Mouse (Mus musculus): ENCODE measurements around the gene Ltn1.

Gene Ltn1

DNA sequence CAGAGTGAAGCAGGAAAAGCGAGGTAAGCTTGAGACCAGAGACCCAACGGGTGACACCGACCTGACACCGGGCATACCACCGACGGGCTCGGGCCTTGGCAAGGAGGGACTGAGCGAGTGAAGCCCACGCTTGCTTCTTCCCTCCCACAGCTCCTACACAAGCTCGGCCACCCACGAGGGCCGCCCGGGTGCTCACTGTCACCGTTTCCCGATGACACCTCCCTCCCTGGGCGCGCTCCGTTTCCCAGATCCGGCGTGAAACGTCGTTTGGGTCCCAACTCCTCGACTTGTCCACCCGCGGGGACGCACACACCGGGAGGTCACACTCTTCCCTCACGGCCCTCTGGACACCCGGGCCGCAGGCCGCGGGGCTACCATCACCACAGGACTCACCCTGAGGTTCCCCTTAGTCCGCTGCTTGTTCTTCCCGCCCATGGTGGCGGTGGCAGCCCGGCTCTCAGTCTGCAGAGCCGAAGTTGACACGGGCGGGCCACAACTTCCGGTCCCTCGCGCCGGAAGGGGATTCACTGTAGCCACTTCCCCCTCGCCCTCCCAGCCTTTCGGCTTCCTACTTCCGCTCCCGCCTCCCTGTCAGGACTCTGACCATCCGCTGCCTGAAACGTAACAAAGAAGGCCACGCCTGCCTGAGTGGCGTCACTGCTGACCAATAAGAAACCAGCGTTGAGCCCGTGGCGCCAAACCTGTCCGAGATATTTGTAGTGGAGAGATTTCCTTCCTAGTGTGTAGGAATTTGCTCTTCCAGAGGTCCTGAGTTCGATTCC is at the start of gene Ltn1:
Gene Ltn1, minus strand, starts transcription at position 580 of the 782 bp plus-strand sequence.
- DNase-seq (ENCODE audit: inconsistent ontology term) = peak; percentile 97

DNA sequence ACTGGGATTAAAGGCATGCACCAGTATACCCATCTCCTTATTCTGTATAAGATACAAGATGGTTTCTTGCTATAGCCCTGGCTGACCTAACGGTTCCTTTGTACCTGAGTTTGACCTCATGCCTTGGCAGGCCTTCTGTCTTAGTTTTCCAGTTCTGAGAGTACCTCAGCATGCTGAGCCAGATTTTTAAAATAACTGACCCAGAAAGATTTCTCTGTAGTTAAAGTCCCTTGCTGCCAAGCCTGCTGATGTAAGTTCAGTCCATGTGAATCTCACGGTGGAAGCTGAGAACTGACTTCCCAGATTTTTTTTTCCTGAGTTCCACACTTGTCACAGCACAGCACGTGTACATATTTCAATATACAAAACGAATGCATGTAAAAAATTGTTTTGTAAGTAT is 38.2 kb upstream of the Ltn1 start:
- no peak for DNase-seq (ENCODE audit: inconsistent ontology term)

DNA sequence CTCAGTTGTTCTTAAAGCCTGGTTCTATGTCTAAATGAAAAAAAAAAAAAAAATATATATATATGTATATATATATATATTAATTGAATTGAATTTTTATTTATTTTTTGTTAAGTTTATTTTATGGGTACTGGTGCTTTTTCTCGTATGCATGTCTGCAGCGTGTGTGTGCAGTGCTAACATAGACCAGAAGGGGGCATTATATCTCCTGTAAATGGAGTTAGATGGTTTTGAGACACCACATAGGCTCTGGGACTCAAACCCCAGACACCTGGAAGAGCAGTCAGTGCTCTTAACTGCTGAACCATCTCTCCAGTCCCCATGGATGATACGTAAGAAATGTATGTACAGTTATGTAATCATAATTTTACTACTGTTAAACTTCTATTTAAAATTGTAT is 26.3 kb upstream of the Ltn1 start:
- DNase-seq (ENCODE audit: inconsistent ontology term) = no peak

DNA sequence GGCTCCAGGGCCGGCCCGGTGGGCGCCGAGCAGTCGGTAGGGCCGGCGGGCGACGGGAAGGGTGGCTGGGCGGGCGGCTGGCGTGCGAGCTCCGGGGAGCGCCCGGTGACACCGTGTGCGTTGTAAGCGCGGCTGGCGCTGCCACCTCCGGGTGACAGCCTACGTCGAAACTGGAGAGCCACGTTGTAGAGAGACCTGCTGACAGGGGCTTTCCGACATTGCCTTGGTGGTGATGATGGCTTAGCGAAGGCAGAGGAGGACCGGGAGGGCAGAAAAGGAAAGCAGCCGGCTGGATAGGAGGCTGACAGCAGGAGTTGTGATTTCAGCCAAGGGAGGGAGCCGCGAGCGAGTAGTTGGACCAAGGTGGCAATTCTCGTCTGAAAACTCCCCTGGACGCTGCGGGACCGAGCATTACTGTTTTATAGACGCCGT is 22.8 kb upstream of the Ltn1 start:
- no peak for DNase-seq (ENCODE audit: inconsistent ontology term)

- DNase-seq (ENCODE audit: inconsistent ontology term) = peak; percentile 93
These were observed 22.2 kb upstream of the Ltn1 start, which contains the start of gene Usp16 for GRCm38 (mm10) chr16:87454419-87455179. Gene Usp16 (plus strand): TSS chr16:87454703.

DNA sequence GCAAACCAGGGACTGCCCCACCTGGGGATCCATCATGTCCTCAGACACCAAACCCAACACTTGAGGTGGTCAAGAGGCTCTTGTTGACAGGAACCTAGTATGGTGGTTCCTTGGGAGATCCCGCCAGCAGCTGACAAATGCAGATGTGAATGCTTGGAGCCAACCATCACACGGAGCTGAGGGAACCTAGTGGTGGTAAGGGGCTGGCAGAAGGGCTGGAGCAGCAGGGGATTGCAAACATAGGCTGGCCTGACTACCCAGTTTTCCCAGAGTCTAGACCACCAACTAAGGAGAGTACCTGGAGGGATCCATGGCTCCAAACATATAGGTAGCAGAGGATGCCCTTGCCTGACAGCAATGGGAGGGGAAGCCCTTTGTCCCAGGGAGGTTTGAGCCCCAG is 20.8 kb upstream of the Ltn1 start:
- no peak for DNase-seq (ENCODE audit: inconsistent ontology term)

GRCm38 (mm10) chr16:87445528-87445927 is 13.1 kb upstream of the Ltn1 start:
- no peak for DNase-seq (ENCODE audit: inconsistent ontology term)

- DNase-seq (ENCODE audit: inconsistent ontology term) = no peak
These were observed 12.7 kb upstream of the Ltn1 start for GRCm38 (mm10) chr16:87445110-87445509.

DNA sequence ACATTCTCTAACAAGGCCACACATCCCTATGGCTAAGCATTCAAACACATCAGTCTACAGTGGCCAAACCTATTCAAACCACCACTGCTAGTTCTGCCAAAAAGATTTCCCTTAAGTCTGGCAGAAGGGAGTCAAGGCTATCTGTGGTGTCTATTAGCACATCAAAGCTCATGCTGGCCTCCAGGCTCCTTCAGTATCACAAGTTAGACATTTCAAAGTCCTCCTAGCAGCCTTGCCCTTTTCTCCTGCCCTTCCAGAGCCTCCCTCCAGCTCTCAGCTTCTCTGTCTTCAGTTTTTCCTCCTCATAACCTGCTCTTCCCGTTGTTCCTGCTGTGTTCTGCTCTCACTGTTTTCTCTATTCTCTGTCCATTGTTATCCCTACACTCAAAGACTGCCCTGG is 11.7 kb upstream of the Ltn1 start:
- no peak for DNase-seq (ENCODE audit: inconsistent ontology term)

DNA sequence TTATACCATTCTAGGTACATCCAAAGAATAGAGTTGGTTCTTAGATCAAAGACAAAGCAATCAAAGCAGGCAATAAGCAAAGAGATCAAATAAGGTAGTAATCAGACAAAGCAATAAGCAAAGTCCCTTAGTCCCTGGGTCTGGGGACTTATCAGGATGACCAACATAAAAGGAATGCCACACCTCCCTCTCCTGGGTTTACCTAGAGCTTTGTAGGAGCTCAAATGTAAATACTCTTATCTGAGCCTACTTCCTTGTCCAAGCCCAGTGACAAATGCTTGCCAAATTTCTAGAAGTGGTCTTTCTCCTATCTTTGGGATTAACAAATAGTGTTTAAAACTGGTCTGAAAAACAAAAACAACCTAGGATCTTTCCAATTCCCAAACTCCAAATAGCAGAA is 10.8 kb upstream of the Ltn1 start:
- DNase-seq (ENCODE audit: inconsistent ontology term) = no peak

GRCm38 (mm10) chr16:87442291-87442690 is 9.9 kb upstream of the Ltn1 start:
- DNase-seq (ENCODE audit: inconsistent ontology term) = no peak

DNA sequence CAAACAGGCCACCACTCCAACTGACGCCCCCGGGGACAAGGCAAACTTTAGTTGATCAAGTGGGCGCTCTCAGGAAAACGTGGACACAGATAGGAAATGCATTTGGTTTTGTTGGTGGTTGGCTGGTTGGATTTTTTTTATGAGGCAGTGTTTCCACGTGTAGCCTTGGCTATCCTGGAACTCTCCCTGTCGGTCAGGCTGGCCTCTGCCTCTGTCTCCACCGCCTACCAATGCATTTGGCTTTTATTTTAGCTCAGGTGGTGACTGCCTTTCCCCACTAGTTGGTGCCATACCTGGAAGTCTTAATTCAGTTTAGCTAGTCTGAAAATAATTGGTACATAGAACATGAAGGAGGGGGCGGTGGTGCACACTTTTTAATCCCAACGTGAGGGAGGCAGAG is 8.7 kb upstream of the Ltn1 start:
- no peak for DNase-seq (ENCODE audit: inconsistent ontology term)

DNA sequence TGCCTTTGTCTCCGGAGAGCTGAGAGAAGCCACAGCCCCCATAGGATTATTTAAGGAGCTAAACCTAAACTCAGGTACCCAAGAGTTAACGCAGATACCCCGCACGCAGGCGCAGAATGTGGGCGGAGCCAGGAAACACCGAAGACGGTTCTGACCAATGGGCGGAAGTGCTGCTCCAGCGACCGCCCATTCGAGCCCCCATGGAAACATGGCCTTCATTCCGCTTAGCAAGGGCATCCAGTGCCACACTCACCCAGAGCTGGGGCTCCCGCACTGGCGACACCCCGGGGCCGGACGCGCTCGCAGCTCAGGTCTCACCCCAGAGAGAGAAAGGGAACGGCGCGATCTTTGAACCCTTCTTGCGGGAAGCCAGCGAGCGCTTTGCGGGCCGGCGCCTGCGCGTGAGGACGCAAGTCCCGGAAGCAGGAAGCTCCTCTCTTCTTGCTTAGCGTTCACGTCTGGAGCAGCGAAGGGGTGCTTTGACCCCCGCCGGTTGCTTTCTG is 7.8 kb upstream of the Ltn1 start, which contains the start of gene Rwdd2b:
Gene Rwdd2b, minus strand, starts transcription at position 390 of the 503 bp plus-strand sequence.
- peak; percentile 89 for DNase-seq (ENCODE audit: inconsistent ontology term)

GRCm38 (mm10) chr16:87438697-87439096 is 6.3 kb upstream of the Ltn1 start:
- DNase-seq (ENCODE audit: inconsistent ontology term) = no peak

DNA sequence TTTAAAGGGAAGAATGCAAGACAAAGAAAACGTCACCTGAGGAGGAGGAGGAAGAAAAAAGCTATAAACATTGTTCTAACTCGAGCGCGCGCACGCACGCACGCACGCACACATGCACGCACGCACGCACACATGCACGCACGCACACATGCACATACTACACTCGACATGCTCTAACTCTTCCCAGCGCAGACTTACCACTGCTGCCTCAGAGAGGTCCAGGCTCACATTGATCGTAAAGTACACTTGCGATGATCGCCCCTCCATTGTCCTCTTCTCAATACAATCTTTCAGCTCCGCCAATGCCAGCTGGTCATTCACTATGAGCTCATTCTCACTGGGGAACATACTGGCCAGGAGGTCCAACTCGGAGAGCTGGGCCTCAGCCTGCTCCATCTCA is 4.7 kb upstream of the Ltn1 start:
- DNase-seq (ENCODE audit: inconsistent ontology term) = no peak

DNA sequence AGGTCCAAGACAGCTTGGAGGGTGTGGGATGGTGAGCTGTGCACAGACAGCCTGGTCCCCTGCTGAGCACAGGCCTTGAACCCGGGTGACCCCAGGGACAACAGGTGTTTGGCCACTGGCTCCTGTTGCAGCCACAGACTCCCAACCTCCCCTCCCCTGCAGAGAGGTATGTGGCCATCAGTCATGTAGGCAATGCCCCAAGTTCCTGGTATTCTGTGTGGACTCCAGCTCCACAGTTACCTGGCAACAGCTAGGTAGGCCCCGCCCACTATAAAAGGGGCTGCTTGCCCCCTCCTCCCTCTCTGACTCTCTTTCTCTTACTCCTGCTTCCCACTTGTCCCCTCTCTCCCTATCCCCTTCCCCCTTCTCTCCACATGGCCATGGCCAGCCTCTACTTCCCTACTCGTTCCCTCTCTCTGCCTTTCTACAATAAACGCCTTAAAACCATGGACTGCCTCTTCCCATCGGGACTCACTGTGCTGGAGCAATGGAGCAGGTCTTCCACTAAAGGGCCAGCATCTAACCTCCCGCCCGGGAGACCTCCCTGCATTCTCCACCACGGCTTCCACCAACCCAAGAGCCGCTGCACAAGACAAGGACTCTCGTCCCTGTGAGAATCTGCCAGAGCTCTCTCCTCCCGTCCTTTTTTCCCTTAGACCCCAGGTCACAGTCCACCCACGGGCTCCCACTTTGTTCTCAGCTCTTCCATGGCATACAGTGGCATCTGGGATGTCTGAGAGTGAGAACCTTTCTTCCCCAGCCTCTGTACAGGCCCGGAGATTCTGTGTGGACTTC is 3.2 kb upstream of the Ltn1 start:
- no peak for DNase-seq (ENCODE audit: inconsistent ontology term)

DNA sequence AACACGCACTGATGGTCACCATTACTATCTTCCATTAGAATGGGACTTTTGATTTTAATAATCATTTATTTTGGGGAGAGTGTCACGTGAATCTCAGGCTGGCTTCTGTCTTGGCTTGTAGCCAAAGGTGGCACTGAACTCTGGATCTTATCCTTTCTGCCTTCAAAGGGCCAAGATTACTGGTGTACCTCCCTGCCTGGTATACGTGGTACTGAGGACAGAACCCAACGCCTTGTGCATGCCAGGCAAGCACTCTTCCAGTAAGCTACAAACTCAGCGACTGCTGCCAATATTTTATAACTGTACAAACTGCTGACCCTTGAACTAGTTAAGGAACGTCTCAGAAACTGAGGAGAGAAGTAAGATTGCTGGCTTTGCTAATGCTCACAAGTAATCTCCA is 2.5 kb upstream of the Ltn1 start:
- no peak for DNase-seq (ENCODE audit: inconsistent ontology term)

- no peak for DNase-seq (ENCODE audit: inconsistent ontology term)
These were observed 1.9 kb upstream of the Ltn1 start for GRCm38 (mm10) chr16:87434266-87434665.

- no peak for DNase-seq (ENCODE audit: inconsistent ontology term)
These were observed 4.9 kb downstream of the Ltn1 start for GRCm38 (mm10) chr16:87427516-87427915.

GRCm38 (mm10) chr16:87420662-87421061 is 11.8 kb downstream of the Ltn1 start:
- DNase-seq (ENCODE audit: inconsistent ontology term) = no peak

GRCm38 (mm10) chr16:87405001-87405400 is 27.4 kb downstream of the Ltn1 start:
- no peak for DNase-seq (ENCODE audit: inconsistent ontology term)
